Comparison of ENCODE assay signal across 17 mouse cellular contexts in the genomic region with DNA sequence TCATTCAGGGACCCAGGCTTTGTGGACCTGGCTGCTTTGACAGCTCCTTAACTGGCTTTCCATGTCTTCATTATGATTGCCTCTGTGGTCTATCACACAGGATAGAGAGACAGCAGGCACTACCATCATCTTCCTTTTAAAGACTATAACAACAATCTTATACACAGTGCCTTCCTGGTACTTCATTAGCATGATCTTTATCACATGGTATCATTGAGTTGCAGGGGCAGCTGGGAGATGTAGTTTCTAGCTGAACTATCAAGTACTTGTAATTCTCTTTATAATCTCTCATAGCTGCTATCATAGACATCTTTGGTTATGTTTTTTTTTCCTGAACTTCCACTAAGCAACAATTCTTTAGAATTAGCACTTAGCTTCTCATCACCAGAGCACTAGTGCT.
DNase-seq lines count a peak whose midpoint lies in the region; ATAC-seq and TF ChIP-seq lines count a peak whose summit lies in the region.
"Had no signal": no experiment of that assay in that cellular context is flagged by ENCODE, and none has a peak within 500 bp of the region (broad histone marks: within the 10 kb centered on the region; RNA-seq: fewer than 3 reads in every experiment).

No protein-coding gene starts in this region.

- 0 out of 2 replicates have a peak, but pooled peaks have one; percentile 38 for ATAC-seq in forebrain, embryonic 13.5 days
- ATAC-seq in forebrain, embryonic 15.5 days (replicated peaks) = no peak
- no peak for ATAC-seq in hindbrain, embryonic 14.5 days (ENCODE audit: low FRiP score)
- ATAC-seq in midbrain, postnatal 0 days (ENCODE audit: low FRiP score) = no peak
- ATAC-seq: intestine, embryonic 16.5 days had no signal

- no peaks in the 10 kb centered on the region for H3K9me3 ChIP-seq in forebrain, embryonic 13.5 days (replicated peaks)
- no peaks in the 10 kb centered on the region for H3K9me3 ChIP-seq in forebrain, embryonic 15.5 days
- H3K9me3 ChIP-seq in ES-E14 (ENCODE audit: control insufficient read depth, insufficient read depth, low read depth, low read length) = no peaks in the 10 kb centered on the region
- no peaks in the 10 kb centered on the region for H3K9me3 ChIP-seq in hindbrain, embryonic 14.5 days (ENCODE audit: control insufficient read depth, low read length)
- no peaks in the 10 kb centered on the region for H3K9me3 ChIP-seq in midbrain, postnatal 0 days (ENCODE audit: low read length)
- H3K9me3 ChIP-seq: heart, embryonic 13.5 days; limb, embryonic 13.5 days; liver, embryonic 15.5 days had no signal

- H3K4me3 ChIP-seq in forebrain, embryonic 13.5 days = no peak overlapping the region
- no peak overlapping the region for H3K4me3 ChIP-seq in forebrain, embryonic 15.5 days
- H3K4me3 ChIP-seq in ES-E14 (ENCODE audit: insufficient read depth in 1 of 2, low read depth in 1 of 2, low read length in 2 of 2, poor library complexity in 1 of 2, severe bottlenecking in 1 of 2) = no peak overlapping the region
- H3K4me3 ChIP-seq in hindbrain, embryonic 14.5 days (replicated peaks; ENCODE audit: low read length) = no peak overlapping the region
- no peak overlapping the region for H3K4me3 ChIP-seq in midbrain, postnatal 0 days (ENCODE audit: low read depth, low read length)
- H3K4me3 ChIP-seq: heart, embryonic 13.5 days; left cerebral cortex, adult 2 months; limb, embryonic 13.5 days; liver, embryonic 15.5 days had no signal

- no peak overlapping the region for H3K27ac ChIP-seq in forebrain, embryonic 13.5 days
- no peak overlapping the region for H3K27ac ChIP-seq in forebrain, embryonic 15.5 days (replicated peaks)
- no peak overlapping the region for H3K27ac ChIP-seq in ES-E14 (ENCODE audit: insufficient read depth, low read depth, low read length, poor library complexity, severe bottlenecking)
- H3K27ac ChIP-seq in hindbrain, embryonic 14.5 days = 0 out of 2 replicates have a peak overlapping the region, but pooled peaks have one; percentile 58
- no peak overlapping the region for H3K27ac ChIP-seq in midbrain, postnatal 0 days (ENCODE audit: low read depth, low read length)
- H3K27ac ChIP-seq: heart, embryonic 13.5 days; left cerebral cortex, adult 2 months; limb, embryonic 13.5 days; liver, embryonic 15.5 days had no signal

- 0 out of 2 replicates have a peak, but pooled peaks cover 6% of the 10 kb centered on the region for H3K4me1 ChIP-seq in forebrain, embryonic 13.5 days
- no peaks in the 10 kb centered on the region for H3K4me1 ChIP-seq in forebrain, embryonic 15.5 days
- H3K4me1 ChIP-seq in ES-E14 (ENCODE audit: control insufficient read depth in 2 of 2, insufficient read depth in 2 of 2, low read length in 2 of 2, poor library complexity in 1 of 2) = no peaks in the 10 kb centered on the region
- H3K4me1 ChIP-seq in hindbrain, embryonic 14.5 days (replicated peaks; ENCODE audit: control insufficient read depth, insufficient read depth, low read length) = no peaks in the 10 kb centered on the region; the same call in 1 of the 2 replicates
- no peaks in the 10 kb centered on the region for H3K4me1 ChIP-seq in midbrain, postnatal 0 days (ENCODE audit: insufficient read depth, low read length)
- H3K4me1 ChIP-seq: heart, embryonic 13.5 days; liver, embryonic 15.5 days had no signal

- no peaks in the 10 kb centered on the region for H3K36me3 ChIP-seq in forebrain, embryonic 13.5 days (ENCODE audit: poor library complexity, severe bottlenecking)
- H3K36me3 ChIP-seq in forebrain, embryonic 15.5 days = no peaks in the 10 kb centered on the region
- H3K36me3 ChIP-seq in ES-E14 (ENCODE audit: control insufficient read depth, insufficient read depth, low read length, poor library complexity, severe bottlenecking) = no peaks in the 10 kb centered on the region
- no peaks in the 10 kb centered on the region for H3K36me3 ChIP-seq in hindbrain, embryonic 14.5 days (replicated peaks; ENCODE audit: control insufficient read depth, insufficient read depth)
- H3K36me3 ChIP-seq in midbrain, postnatal 0 days (ENCODE audit: insufficient read depth, low read length) = no peaks in the 10 kb centered on the region
- H3K36me3 ChIP-seq: heart, embryonic 13.5 days; limb, embryonic 13.5 days; liver, embryonic 15.5 days had no signal

- no peak overlapping the region for H3K9ac ChIP-seq in forebrain, embryonic 13.5 days
- no peak overlapping the region for H3K9ac ChIP-seq in forebrain, embryonic 15.5 days (replicated peaks)
- no peak overlapping the region for H3K9ac ChIP-seq in ES-E14 (ENCODE audit: insufficient read depth, low read depth, low read length, poor library complexity, severe bottlenecking)
- no peak overlapping the region for H3K9ac ChIP-seq in hindbrain, embryonic 14.5 days
- H3K9ac ChIP-seq in midbrain, postnatal 0 days (replicated peaks; ENCODE audit: low read length, poor library complexity, severe bottlenecking) = no peak overlapping the region
- H3K9ac ChIP-seq: heart, embryonic 13.5 days; limb, embryonic 13.5 days; liver, embryonic 15.5 days had no signal

- DNase-seq in ES-E14 (ENCODE audit: low read depth, low spot score) = no peak
- DNase-seq in hindbrain, embryonic 14.5 days (ENCODE audit: low spot score) = no peak
- DNase-seq in midbrain, postnatal 0 days (ENCODE audit: low spot score) = peak; percentile 45
- no peak for DNase-seq in right cerebral cortex, postnatal 36 days (ENCODE audit: low spot score in 2 of 2)
- no peak for DNase-seq in ovary, postnatal 10 days (ENCODE audit: low spot score)
- no peak for DNase-seq in embryo, embryonic 10.5 days (ENCODE audit: low spot score)
- DNase-seq: cerebellum, adult 8-10 months; heart, postnatal 36 days; right cerebral cortex, postnatal 4 days; thymus, postnatal 14 days had no signal

- TF ChIP-seq CTCF in midbrain, postnatal 0 days (IDR thresholded peaks at IDR 0.05) = no peak

- in situ Hi-C loops in ES-E14 (cut with MboI; ENCODE audit: low sequenced_read_pairs in 2 of 2, unreplicated experiment in 2 of 2) = no loop called here

- H3K4me2 ChIP-seq in forebrain, embryonic 13.5 days = no peak overlapping the region
- H3K4me2 ChIP-seq in forebrain, embryonic 15.5 days (replicated peaks) = no peak overlapping the region
- H3K4me2 ChIP-seq in hindbrain, embryonic 14.5 days (replicated peaks) = no peak overlapping the region
- no peak overlapping the region for H3K4me2 ChIP-seq in midbrain, postnatal 0 days (ENCODE audit: low read depth, low read length, poor library complexity, severe bottlenecking)
- H3K4me2 ChIP-seq: heart, embryonic 13.5 days; limb, embryonic 13.5 days; liver, embryonic 15.5 days had no signal

- H3K27me3 ChIP-seq in forebrain, embryonic 13.5 days = peaks cover 19% of the 10 kb centered on the region
- peaks cover 11% of the 10 kb centered on the region for H3K27me3 ChIP-seq in forebrain, embryonic 15.5 days
- no peaks in the 10 kb centered on the region for H3K27me3 ChIP-seq in hindbrain, embryonic 14.5 days (ENCODE audit: control insufficient read depth, insufficient read depth, low read length)
- no peaks in the 10 kb centered on the region for H3K27me3 ChIP-seq in midbrain, postnatal 0 days (ENCODE audit: insufficient read depth, low read length)
- H3K27me3 ChIP-seq: heart, embryonic 13.5 days; limb, embryonic 13.5 days; liver, embryonic 15.5 days had no signal

TF ChIP-seq in ES-E14, 5 proteins besides CTCF, POLR2A, EP300 and RAD21:
- TF ChIP-seq HCFC1 (IDR thresholded peaks at IDR 0.05; ENCODE audit: borderline replicate concordance, insufficient read depth, low read length) (peak; percentile 68; the same call in 1 of the 2 replicates), ZNF384 (IDR thresholded peaks at IDR 0.05; ENCODE audit: low read depth, low read length) (no peak), ZC3H11A (IDR thresholded peaks at IDR 0.05; ENCODE audit: borderline replicate concordance, low read depth, low read length) (no peak), CHD2 (IDR thresholded peaks at IDR 0.05; ENCODE audit: low read depth, low read length) (no peak)
